Mouse (Mus musculus): ENCODE results near the gene Ispd.

GRCm38 (mm10) chr12:36666771-36667170, 285.5 kb downstream of the Ispd start:
- TF ChIP-seq CTCF (IDR thresholded peaks at IDR 0.05; ENCODE audit: insufficient read depth, low read length) (no peak), POLR2A (IDR thresholded peaks at IDR 0.05; ENCODE audit: borderline replicate concordance, extremely low read depth, low read depth, low read length) (no peak)
